Mouse (Mus musculus) brain, adult 2 months (tissue): ENCODE data around the gene R3hdm2.
A peak's percentile ranks its signal among the peaks of the same experiment; 100 is the strongest.

Source experiments
- DNase-seq: peaks from one replicate; pipeline ENCODE4 v3.0.0; 2011; ENCODE audit warnings: low read depth, low spot score

R3hdm2 gene

GRCm38 (mm10) chr10:127422047-127422446 lies 41.9 kb downstream of the R3hdm2 start:
- peak; percentile 93 for DNase-seq

GRCm38 (mm10) chr10:127425794-127426193 lies 45.7 kb downstream of the R3hdm2 start:
- DNase-seq, result no peak

- DNase-seq, result peak; percentile 46
Measured at GRCm38 (mm10) chr10:127426670-127427069, 46.5 kb downstream of the R3hdm2 start.

- DNase-seq, result peak; percentile 50
Measured at GRCm38 (mm10) chr10:127427107-127427506, 47.0 kb downstream of the R3hdm2 start.

GRCm38 (mm10) chr10:127427987-127428386 lies 47.9 kb downstream of the R3hdm2 start:
- DNase-seq, result no peak

GRCm38 (mm10) chr10:127429538-127429937 lies 49.4 kb downstream of the R3hdm2 start:
- DNase-seq, result no peak

GRCm38 (mm10) chr10:127432466-127432865 lies 52.3 kb downstream of the R3hdm2 start:
- DNase-seq, result no peak

- DNase-seq, result no peak
Measured at GRCm38 (mm10) chr10:127437354-127438113, 57.4 kb downstream of the R3hdm2 start.

- DNase-seq, result no peak
Measured at GRCm38 (mm10) chr10:127453701-127454100, 73.6 kb downstream of the R3hdm2 start.

- peak; percentile 82 for DNase-seq
Measured at GRCm38 (mm10) chr10:127462411-127463096, 82.4 kb downstream of the R3hdm2 start.

- no peak for DNase-seq
Measured at GRCm38 (mm10) chr10:127471281-127471988, 91.3 kb downstream of the R3hdm2 start.

- no peak for DNase-seq
Measured at GRCm38 (mm10) chr10:127472722-127473121, 92.6 kb downstream of the R3hdm2 start.

- DNase-seq, result no peak
Measured at GRCm38 (mm10) chr10:127475175-127475574, 95.0 kb downstream of the R3hdm2 start.

GRCm38 (mm10) chr10:127476541-127476940 lies 96.4 kb downstream of the R3hdm2 start:
- no peak for DNase-seq

GRCm38 (mm10) chr10:127477301-127477700 lies 97.2 kb downstream of the R3hdm2 start:
- DNase-seq, result no peak

- peak; percentile 70 for DNase-seq
Measured at GRCm38 (mm10) chr10:127479131-127479530, 99.0 kb downstream of the R3hdm2 start.

GRCm38 (mm10) chr10:127480833-127481813 lies 101.0 kb downstream of the R3hdm2 start:
- peak; percentile 83 for DNase-seq

- DNase-seq, result no peak
Measured at GRCm38 (mm10) chr10:127485235-127485634, 105.1 kb downstream of the R3hdm2 start.

- no peak for DNase-seq
Measured at GRCm38 (mm10) chr10:127488856-127489255, 108.7 kb downstream of the R3hdm2 start.

GRCm38 (mm10) chr10:127490160-127491127 lies 110.3 kb downstream of the R3hdm2 start:
- DNase-seq, result peak; percentile 67
